Mouse (Mus musculus) liver, adult 2 months (tissue): Measurements from ENCODE around the gene Mbl1.

ENCODE experiments used
- CTCF ChIP-seq: fragments of 200-500 bp; IDR thresholded peaks from 2 replicates; pipeline ENCODE4 v1.5.1; 2011; ENCODE audit warnings: low read depth, low read length, control low read depth
- POLR2A ChIP-seq: fragments of 200-500 bp; IDR thresholded peaks from 2 replicates; pipeline ENCODE4 v1.6.1; 2011; ENCODE audit warnings: low read length, control low read depth; ENCODE audit not compliant: insufficient read depth; ENCODE audit errors: extremely low read depth

GRCm38 (mm10) chr14:41112944-41113343 is 38.3 kb upstream of the Mbl1 start:
- TF ChIP-seq CTCF (no peak), POLR2A (no peak)
